Mouse (Mus musculus) erythroblast, adult 5-6 weeks (primary cell): ENCODE measurements around the gene Fam53a. TPM values are rescaled to one million over a fixed set of nuclear protein-coding genes. Genes with fewer than 3 reads are reported as not detected.
A peak's percentile ranks its signal among the peaks of the same experiment; 100 is the strongest.

Source experiments
- ATAC-seq: replicated peaks from 2 replicates; pipeline ENCODE4 v1.8.0; 2016; ENCODE audit warnings: moderate number of reproducible peaks, mild to moderate bottlenecking, moderate TSS enrichment, inconsistent platforms; ENCODE audit not compliant: poor library complexity, low FRiP score, severe bottlenecking
- total RNA-seq, 2 experiments: library from RNA; stranded (forward) in 1 of 2; stranded (reverse) in 1 of 2; fragments of 150-400 nt in 1 of 2; fragments of 200-764, 138-1000 nt in 1 of 2; gene quantifications; 2 replicates each; pipeline versions ENCODE4 v1.2.3 to v1.2.4; 2015 to 2017; ENCODE audit warnings: low replicate concordance in 2 of 2

Gene Fam53a
- total RNA-seq (2015; ENCODE audit: low replicate concordance) (3.3 and 6.1 TPM in 2 replicates), total RNA-seq (2017; ENCODE audit: low replicate concordance) (2.5 and 3.3 TPM in 2 replicates)

- peak; percentile 91 for ATAC-seq
Observed at GRCm38 (mm10) chr5:33629301-33629987, at the start of gene Fam53a, which contains the start of gene Gm9903. Fam53a (minus strand) TSS chr5:33629635. Gm9903 (plus strand) TSS chr5:33629925.

- ATAC-seq = no peak
Observed at GRCm38 (mm10) chr5:33678244-33678643, 48.8 kb upstream of the Fam53a start.

- ATAC-seq = no peak
Observed at GRCm38 (mm10) chr5:33675964-33676363, 46.5 kb upstream of the Fam53a start.

GRCm38 (mm10) chr5:33674439-33674838, 45.0 kb upstream of the Fam53a start:
- ATAC-seq = 0 out of 2 replicates have a peak, but pooled peaks have one; percentile 11

- ATAC-seq = no peak
Observed at GRCm38 (mm10) chr5:33671659-33672058, 42.2 kb upstream of the Fam53a start.

GRCm38 (mm10) chr5:33668223-33668622, 38.8 kb upstream of the Fam53a start:
- peak; percentile 66 for ATAC-seq

GRCm38 (mm10) chr5:33658664-33659050, 29.2 kb upstream of the Fam53a start:
- ATAC-seq = peak; percentile 5; the same call in 1 of the 2 replicates

- peak; percentile 85 for ATAC-seq
Observed at GRCm38 (mm10) chr5:33657787-33658663, 28.6 kb upstream of the Fam53a start, which contains the start of the genes Tacc3 and Tmem129. Tacc3 (plus strand) TSS chr5:33658128. Tmem129 (minus strand) TSS chr5:33658416.

GRCm38 (mm10) chr5:33657251-33657786, 27.9 kb upstream of the Fam53a start:
- peak; percentile 53 for ATAC-seq

- ATAC-seq = no peak
Observed at GRCm38 (mm10) chr5:33656739-33657138, 27.3 kb upstream of the Fam53a start.

- no peak for ATAC-seq
Observed at GRCm38 (mm10) chr5:33655251-33655840, 25.9 kb upstream of the Fam53a start.

- no peak for ATAC-seq
Observed at GRCm38 (mm10) chr5:33654424-33654823, 25.0 kb upstream of the Fam53a start.

- ATAC-seq = no peak
Observed at GRCm38 (mm10) chr5:33652783-33653173, 23.3 kb upstream of the Fam53a start.

- peak; percentile 84 for ATAC-seq
Observed at GRCm38 (mm10) chr5:33651921-33652782, 22.7 kb upstream of the Fam53a start, which contains the start of gene Slbp. Slbp (minus strand) TSS chr5:33652574.

GRCm38 (mm10) chr5:33651541-33651920, 22.1 kb upstream of the Fam53a start:
- no peak for ATAC-seq

- no peak for ATAC-seq
Observed at GRCm38 (mm10) chr5:33651017-33651416, 21.6 kb upstream of the Fam53a start.

GRCm38 (mm10) chr5:33640652-33641051, 11.2 kb upstream of the Fam53a start:
- peak; percentile 83 for ATAC-seq

- no peak for ATAC-seq
Observed at GRCm38 (mm10) chr5:33638826-33639225, 9.4 kb upstream of the Fam53a start.
